Mouse (Mus musculus) testis, postnatal 14 days (tissue): ENCODE results near the gene Pbx1.
A peak's percentile ranks its signal among the peaks of the same experiment; 100 is the strongest.

Source experiments
- DNase-seq: peaks from one replicate; pipeline ENCODE4 v3.0.0; 2021; ENCODE audit warnings: low spot score

The Pbx1 gene

GRCm38 (mm10) chr1:168299928-168300365, 132.1 kb downstream of the Pbx1 start:
- no peak for DNase-seq

DNA sequence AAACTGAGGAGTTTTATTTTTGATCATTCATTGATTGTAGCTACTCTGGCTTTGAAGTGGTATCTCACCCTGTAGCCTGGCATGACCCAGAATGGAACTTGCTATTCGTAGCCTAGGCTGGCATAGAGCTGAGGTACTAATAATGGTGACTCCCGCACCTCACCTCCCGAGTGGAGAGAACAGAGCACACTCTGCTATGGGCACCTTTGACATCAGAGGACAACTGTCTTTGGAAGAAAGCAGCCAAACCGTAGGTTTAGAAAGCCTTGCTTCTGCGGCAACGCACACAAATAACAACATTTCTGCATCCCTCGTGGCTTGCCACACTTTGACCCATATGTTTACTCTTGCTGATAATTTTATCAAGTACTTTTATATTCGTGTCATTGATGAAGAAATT, 132.9 kb downstream of the Pbx1 start:
- no peak for DNase-seq

DNA sequence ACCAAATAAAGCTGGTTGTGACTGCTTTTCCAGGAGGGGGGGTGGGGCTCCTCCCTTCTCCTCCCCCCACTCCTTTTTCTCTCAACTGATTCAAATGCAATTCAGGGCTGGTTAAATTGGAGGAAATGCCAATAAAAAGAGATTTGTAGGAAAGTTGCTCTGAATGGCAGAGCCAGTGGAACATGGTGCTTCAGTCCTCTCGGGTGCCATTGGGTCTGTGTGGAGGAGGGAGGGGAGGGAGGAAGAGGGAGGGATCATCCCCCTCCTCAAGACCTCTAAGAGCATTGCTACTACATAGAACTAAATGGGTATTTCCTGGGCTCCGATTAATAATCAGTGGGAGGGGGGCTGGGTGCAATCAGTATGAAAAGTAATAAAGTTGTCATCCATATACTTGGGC, 135.8 kb downstream of the Pbx1 start:
- no peak for DNase-seq

DNA sequence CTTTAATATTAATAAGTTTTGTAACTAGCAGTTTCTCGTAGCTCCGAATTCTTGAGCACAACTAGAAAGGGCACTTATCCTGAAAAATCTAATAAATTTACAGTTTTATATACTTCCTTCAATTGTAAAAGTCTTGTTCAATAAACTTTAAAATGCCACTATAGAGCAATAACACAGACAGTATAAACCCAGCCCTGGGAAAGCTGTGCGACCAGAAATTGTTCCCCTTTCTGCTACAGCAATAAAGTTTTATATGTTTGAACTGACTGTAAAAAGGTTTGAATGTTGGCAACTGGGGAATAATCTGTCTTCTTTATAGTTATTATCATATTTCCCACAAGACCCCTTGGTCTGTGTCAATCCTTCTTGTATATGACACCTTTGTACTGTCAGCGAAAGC, 136.3 kb downstream of the Pbx1 start:
- no peak for DNase-seq

- DNase-seq = no peak
These were observed 138.4 kb downstream of the Pbx1 start for GRCm38 (mm10) chr1:168293673-168294072.

- no peak for DNase-seq
These were observed 140.0 kb downstream of the Pbx1 start for GRCm38 (mm10) chr1:168292106-168292505.

- no peak for DNase-seq
These were observed 140.4 kb downstream of the Pbx1 start for GRCm38 (mm10) chr1:168291643-168292040.

DNA sequence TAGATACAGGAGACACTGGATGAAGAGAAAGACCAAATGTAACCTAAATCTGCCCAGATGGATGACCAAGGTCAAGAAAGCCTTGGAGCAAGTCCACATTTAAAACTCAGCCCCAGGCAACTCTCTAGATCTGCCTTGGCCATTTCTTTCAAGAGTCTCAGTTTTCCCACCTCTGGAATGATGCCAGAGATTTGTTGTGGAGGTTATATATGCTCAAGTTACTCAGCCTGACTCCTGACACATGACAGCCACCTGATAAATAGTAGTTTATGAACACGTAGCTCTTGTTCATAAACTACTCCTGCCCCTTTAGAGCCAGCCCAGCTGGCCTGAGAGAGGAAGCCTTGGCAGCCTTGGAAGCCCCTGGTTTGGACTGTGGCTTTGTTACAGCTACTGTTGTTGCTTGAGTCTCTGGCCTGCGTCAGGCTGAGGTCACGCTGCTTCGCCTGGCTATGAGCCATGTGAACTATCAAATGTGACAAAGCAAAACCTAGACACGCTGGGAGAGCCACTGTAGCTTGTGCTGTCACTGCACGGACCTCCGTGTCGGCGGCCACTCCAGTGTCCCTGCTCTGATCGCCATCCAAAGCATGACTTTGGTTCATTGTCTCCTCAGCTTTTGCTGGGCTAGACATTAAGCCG, 140.9 kb downstream of the Pbx1 start:
- no peak for DNase-seq

DNA sequence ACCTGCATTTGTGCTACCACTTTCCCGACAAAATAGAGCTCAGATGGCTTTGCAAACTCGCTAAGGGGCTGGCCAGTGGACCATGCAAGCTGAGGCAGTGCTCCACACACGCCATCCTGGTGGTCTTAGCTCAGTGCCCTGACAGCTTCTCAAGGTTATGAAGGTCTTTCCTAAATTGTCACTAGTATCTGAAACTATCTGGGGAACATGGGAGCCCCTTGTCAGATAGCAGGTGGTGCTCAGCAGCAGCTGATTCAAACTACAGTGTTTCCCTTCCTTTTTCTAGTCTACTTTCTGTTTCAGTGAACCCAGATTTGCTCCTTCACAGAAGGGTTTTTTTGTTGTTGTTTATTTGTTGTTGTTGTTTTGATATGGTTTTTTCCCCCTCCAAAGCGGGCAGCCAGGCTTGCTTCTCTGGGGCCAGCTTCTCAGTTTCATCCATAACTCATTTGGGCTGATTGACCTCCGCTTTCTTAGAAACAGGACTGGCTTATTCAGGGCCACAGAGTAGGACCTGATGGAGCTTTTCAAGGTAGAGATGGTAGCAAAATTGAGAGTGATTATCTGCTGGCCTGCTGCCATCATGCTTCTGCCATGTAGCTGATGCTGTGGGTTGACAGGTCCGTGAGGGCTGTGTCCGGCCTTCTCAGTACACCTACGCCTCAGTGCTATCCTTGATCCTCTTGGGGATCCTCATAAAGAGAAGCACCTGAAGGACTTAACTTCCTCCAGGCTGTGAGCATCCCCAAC, 141.7 kb downstream of the Pbx1 start:
- no peak for DNase-seq

DNA sequence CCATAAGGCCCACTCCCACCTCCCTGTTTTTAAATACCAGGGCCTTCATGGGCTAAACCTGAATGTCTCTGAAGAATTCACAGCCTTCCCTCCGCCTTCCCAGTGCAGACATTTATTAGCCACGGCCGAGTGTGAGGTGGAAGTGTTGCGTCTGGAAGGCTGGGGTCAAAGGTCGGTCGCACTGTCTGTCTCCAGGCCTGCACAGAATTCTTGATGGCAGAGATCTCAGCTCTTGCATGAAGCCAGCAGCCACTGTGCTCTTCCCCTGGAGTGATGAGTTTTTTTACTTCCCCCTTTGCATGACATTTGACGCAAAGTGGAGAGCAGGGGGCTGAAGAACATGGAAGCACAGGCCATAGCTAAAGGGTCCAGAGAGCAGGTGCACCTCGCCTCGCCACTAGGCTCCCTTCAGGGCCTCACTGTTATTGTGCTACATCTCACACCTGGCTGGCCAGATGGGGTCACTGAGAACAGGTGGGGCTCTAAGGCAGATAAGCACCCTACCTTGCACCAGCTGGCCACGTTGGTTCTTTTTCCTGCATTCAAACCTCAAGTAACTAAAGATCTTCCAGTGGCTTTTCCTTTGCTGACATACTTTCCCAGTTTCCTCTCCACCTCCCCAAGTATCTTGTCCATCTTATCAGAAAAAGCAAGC, 143.1 kb downstream of the Pbx1 start:
- no peak for DNase-seq

GRCm38 (mm10) chr1:168287843-168288591, 144.1 kb downstream of the Pbx1 start:
- peak; percentile 29 for DNase-seq

- no peak for DNase-seq
These were observed 145.0 kb downstream of the Pbx1 start for GRCm38 (mm10) chr1:168286862-168287650.

- DNase-seq = no peak
These were observed 147.4 kb downstream of the Pbx1 start for GRCm38 (mm10) chr1:168284566-168285141.

GRCm38 (mm10) chr1:168283841-168284565, 148.1 kb downstream of the Pbx1 start:
- no peak for DNase-seq

DNA sequence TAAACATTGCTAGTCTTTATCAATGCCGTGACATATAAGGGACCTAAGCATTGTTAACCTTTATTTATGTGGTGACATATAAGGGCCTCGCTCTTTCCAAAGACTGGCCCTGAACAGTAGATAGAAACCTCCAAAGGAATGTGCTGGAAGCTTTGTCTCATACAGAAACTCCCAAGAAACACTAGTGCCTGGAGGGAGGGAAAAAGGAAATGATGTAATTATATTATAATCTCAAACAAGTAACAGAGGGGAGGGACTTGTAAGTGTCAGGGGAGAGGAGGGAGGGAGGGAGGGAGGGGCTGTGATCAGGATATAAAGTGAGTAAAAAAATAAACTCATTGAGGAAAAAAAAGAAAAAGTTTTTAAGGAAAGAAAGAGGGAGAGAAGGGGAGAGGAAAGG, 148.6 kb downstream of the Pbx1 start:
- no peak for DNase-seq

DNA sequence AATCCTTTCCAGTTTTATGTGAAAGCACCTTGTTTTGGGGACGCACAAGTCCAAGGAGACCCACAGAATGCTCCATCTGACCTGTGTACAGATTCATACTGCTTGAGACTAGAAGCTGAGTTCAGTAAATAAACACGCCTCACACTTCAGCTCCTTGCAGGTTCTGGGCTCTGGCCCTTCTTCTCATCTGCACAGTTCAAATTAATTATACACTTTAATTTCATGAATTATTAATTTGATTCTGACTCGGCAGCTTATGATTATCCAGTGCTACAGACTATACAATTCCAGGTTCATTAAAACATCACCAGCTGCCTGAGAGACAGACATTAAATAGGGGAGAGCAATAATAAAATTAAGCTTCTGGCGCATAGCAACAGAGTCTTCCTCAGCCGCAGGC, 156.4 kb downstream of the Pbx1 start:
- DNase-seq = no peak

GRCm38 (mm10) chr1:168274296-168274695, 157.8 kb downstream of the Pbx1 start:
- DNase-seq = no peak

- DNase-seq = no peak
These were observed 160.0 kb downstream of the Pbx1 start for GRCm38 (mm10) chr1:168272091-168272490.

DNA sequence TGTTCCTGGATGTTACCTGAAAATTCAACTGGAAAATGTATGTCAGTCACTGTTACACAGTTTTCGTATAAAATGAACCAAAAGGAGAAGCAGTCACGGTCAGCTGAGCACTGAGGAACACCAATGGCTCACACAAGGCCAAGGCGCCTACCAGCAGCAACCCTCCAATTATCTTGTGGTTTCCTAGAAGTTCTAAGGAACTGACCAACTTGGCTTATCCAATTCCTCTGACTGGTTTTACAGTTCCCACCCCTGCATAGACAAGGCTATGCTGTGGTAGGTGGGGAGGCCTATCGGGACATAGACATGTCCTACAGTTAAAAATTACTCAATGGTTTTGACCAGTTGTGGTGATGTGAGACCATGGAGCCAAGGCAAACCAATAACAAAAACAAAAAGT, 160.9 kb downstream of the Pbx1 start:
- DNase-seq = no peak

- no peak for DNase-seq
These were observed 163.1 kb downstream of the Pbx1 start for GRCm38 (mm10) chr1:168268751-168269623.
